Mouse (Mus musculus): ENCODE data around the gene Olfr827. TPM values are rescaled to one million over a fixed set of nuclear protein-coding genes. Genes with fewer than 3 reads are reported as not detected.

The Olfr827 gene
- total and polyA plus RNA-seq, 2 experiments from 2014 or later = not detected

GRCm38 (mm10) chr10:130229584-130229983 lies 15.4 kb upstream of the Olfr827 start:
- TF ChIP-seq CTCF (IDR thresholded peaks at IDR 0.05; ENCODE audit: low read depth) = 0 out of 2 replicates have a peak, but pooled peaks have one; percentile 1
- no peaks in the 10 kb centered on the region for H3K4me1 ChIP-seq (ENCODE audit: insufficient read depth)
- no peak overlapping the region for H3K4me3 ChIP-seq (ENCODE audit: low read depth, low read length)
- H3K36me3 ChIP-seq (ENCODE audit: insufficient read depth) = no peaks in the 10 kb centered on the region
- ATAC-seq (no peak), DNase-seq (no peak)
- H3K27me3 ChIP-seq (ENCODE audit: insufficient read depth, low read length) = no peaks in the 10 kb centered on the region
- WGBS = 93% methylated on average over 5 of the region's 5 CpGs
- H3K4me2 ChIP-seq (ENCODE audit: low read depth) = no peak overlapping the region
- H3K9ac ChIP-seq = no peak overlapping the region
- no peak overlapping the region for H3K27ac ChIP-seq (ENCODE audit: low read depth, low read length)
- H3K9me3 ChIP-seq (ENCODE audit: low read length) = no peaks in the 10 kb centered on the region

- 3% methylated on average over 1 of the region's 1 CpGs for WGBS
- peak; percentile 92 for TF ChIP-seq CTCF (IDR thresholded peaks at IDR 0.05; ENCODE audit: low read depth)
Measured at GRCm38 (mm10) chr10:130228246-130228645, 14.0 kb upstream of the Olfr827 start.

GRCm38 (mm10) chr10:130225034-130225433 lies 10.8 kb upstream of the Olfr827 start:
- DNase-seq = no peak
- WGBS = 74% methylated on average over 3 of the region's 3 CpGs
- no peak overlapping the region for H3K4me3 ChIP-seq (ENCODE audit: low read depth, low read length)
- no peaks in the 10 kb centered on the region for H3K9me3 ChIP-seq (ENCODE audit: low read length)
- no peaks in the 10 kb centered on the region for H3K36me3 ChIP-seq (ENCODE audit: insufficient read depth)
- ATAC-seq = no peak
- H3K27ac ChIP-seq (ENCODE audit: low read depth, low read length) = no peak overlapping the region
- no peak overlapping the region for H3K4me2 ChIP-seq (ENCODE audit: low read depth)
- H3K27me3 ChIP-seq (ENCODE audit: insufficient read depth, low read length) = no peaks in the 10 kb centered on the region
- no peaks in the 10 kb centered on the region for H3K4me1 ChIP-seq (ENCODE audit: insufficient read depth)
- H3K9ac ChIP-seq = no peak overlapping the region
- TF ChIP-seq CTCF (IDR thresholded peaks at IDR 0.05; ENCODE audit: low read depth) = no peak

More at GRCm38 (mm10) chr10:130228246-130228645, 14.0 kb upstream of the Olfr827 start:
- peak; percentile 86 for DNase-seq
- peak; percentile 97 for ATAC-seq
- Histone ChIP-seq H3K9me3 (ENCODE audit: low read length) (no peaks in the 10 kb centered on the region), H3K4me1 (ENCODE audit: insufficient read depth) (no peaks in the 10 kb centered on the region), H3K27me3 (ENCODE audit: insufficient read depth, low read length) (no peaks in the 10 kb centered on the region), H3K27ac (ENCODE audit: low read depth, low read length) (no peak overlapping the region), H3K9ac (no peak overlapping the region), H3K4me3 (ENCODE audit: low read depth, low read length) (no peak overlapping the region), H3K36me3 (ENCODE audit: insufficient read depth) (no peaks in the 10 kb centered on the region), H3K4me2 (ENCODE audit: low read depth) (no peak overlapping the region)

- Histone ChIP-seq H3K4me2 (ENCODE audit: low read depth) (no peak within 1 kb of the TSS), H3K9ac (no peak within 1 kb of the TSS), H3K27ac (ENCODE audit: low read depth, low read length) (no peak within 1 kb of the TSS), H3K9me3 (ENCODE audit: low read length) (no peaks in the 10 kb centered on the region), H3K4me1 (ENCODE audit: insufficient read depth) (no peaks in the 10 kb centered on the region), H3K27me3 (ENCODE audit: insufficient read depth, low read length) (no peaks in the 10 kb centered on the region), H3K36me3 (ENCODE audit: insufficient read depth) (no peaks in the 10 kb centered on the region), H3K4me3 (ENCODE audit: low read depth, low read length) (no peak within 1 kb of the TSS)
- TF ChIP-seq CTCF (IDR thresholded peaks at IDR 0.05; ENCODE audit: low read depth) = no peak
- ATAC-seq = no peak
- DNase-seq = no peak
- WGBS = 82% methylated on average over 1 of the region's 1 CpGs
Measured at GRCm38 (mm10) chr10:130184086-130184485, 30.1 kb downstream of the Olfr827 start, which contains the start of gene Olfr826. Gene Olfr826 (minus strand): TSS chr10:130184186.

- ATAC-seq = no peak
- Histone ChIP-seq H3K9me3 (ENCODE audit: low read length) (no peaks in the 10 kb centered on the region), H3K27ac (ENCODE audit: low read depth, low read length) (no peak within 1 kb of the TSS), H3K36me3 (ENCODE audit: insufficient read depth) (no peaks in the 10 kb centered on the region), H3K4me2 (ENCODE audit: low read depth) (no peak within 1 kb of the TSS), H3K4me3 (ENCODE audit: low read depth, low read length) (no peak within 1 kb of the TSS), H3K9ac (no peak within 1 kb of the TSS), H3K4me1 (ENCODE audit: insufficient read depth) (no peaks in the 10 kb centered on the region), H3K27me3 (ENCODE audit: insufficient read depth, low read length) (no peaks in the 10 kb centered on the region)
- TF ChIP-seq CTCF (IDR thresholded peaks at IDR 0.05; ENCODE audit: low read depth) = no peak
- DNase-seq = no peak
Measured at GRCm38 (mm10) chr10:130166666-130167065, 47.5 kb downstream of the Olfr827 start, which contains the start of gene Olfr825. Gene Olfr825 (minus strand): TSS chr10:130166766.

- no peak overlapping the region for H3K4me3 ChIP-seq (ENCODE audit: low read depth, low read length)
- DNase-seq = no peak
- H3K9ac ChIP-seq = no peak overlapping the region
- H3K27ac ChIP-seq (ENCODE audit: low read depth, low read length) = no peak overlapping the region
- H3K9me3 ChIP-seq (ENCODE audit: low read length) = no peaks in the 10 kb centered on the region
- no peaks in the 10 kb centered on the region for H3K27me3 ChIP-seq (ENCODE audit: insufficient read depth, low read length)
- no peaks in the 10 kb centered on the region for H3K36me3 ChIP-seq (ENCODE audit: insufficient read depth)
- H3K4me1 ChIP-seq (ENCODE audit: insufficient read depth) = no peaks in the 10 kb centered on the region
- H3K4me2 ChIP-seq (ENCODE audit: low read depth) = no peak overlapping the region
- ATAC-seq = no peak
- TF ChIP-seq CTCF (IDR thresholded peaks at IDR 0.05; ENCODE audit: low read depth) = no peak
Measured at GRCm38 (mm10) chr10:130165196-130165595, 49.0 kb downstream of the Olfr827 start.

Other genes with a start within 250 kb of the Olfr827 start
- gene Olfr819, start 247.1 kb downstream of the Olfr827 start, total RNA-seq (2014; rRNA removed) = not detected in 2 replicates
- gene Olfr819, start 247.1 kb downstream of the Olfr827 start, polyA plus RNA-seq (2015; fragmentation: Nextera tagmentation; extraction: Ambion mirVana) = not detected in 2 replicates
- not detected in 2 replicates for gene Olfr247, start 238.3 kb downstream of the Olfr827 start, total RNA-seq (2014; rRNA removed)
- not detected in 2 replicates for gene Olfr247, start 238.3 kb downstream of the Olfr827 start, polyA plus RNA-seq (2015; fragmentation: Nextera tagmentation; extraction: Ambion mirVana)
- gene Gm10310, start 229.3 kb downstream of the Olfr827 start, total RNA-seq (2014; rRNA removed) = not detected in 2 replicates
- not detected in 2 replicates for gene Gm10310, start 229.3 kb downstream of the Olfr827 start, polyA plus RNA-seq (2015; fragmentation: Nextera tagmentation; extraction: Ambion mirVana)
- not detected in 2 replicates for gene Olfr820, start 201.8 kb downstream of the Olfr827 start, total RNA-seq (2014; rRNA removed)
- gene Olfr820, start 201.8 kb downstream of the Olfr827 start, polyA plus RNA-seq (2015; fragmentation: Nextera tagmentation; extraction: Ambion mirVana) = not detected in 2 replicates
- gene Olfr821, start 184.1 kb downstream of the Olfr827 start, total RNA-seq (2014; rRNA removed) = not detected in 2 replicates
- not detected in 2 replicates for gene Olfr821, start 184.1 kb downstream of the Olfr827 start, polyA plus RNA-seq (2015; fragmentation: Nextera tagmentation; extraction: Ambion mirVana)
- gene Olfr822, start 143.2 kb downstream of the Olfr827 start, total RNA-seq (2014; rRNA removed) = not detected in 2 replicates
- not detected in 2 replicates for gene Olfr822, start 143.2 kb downstream of the Olfr827 start, polyA plus RNA-seq (2015; fragmentation: Nextera tagmentation; extraction: Ambion mirVana)
- not detected in 2 replicates for gene Olfr823, start 99.0 kb downstream of the Olfr827 start, total RNA-seq (2014; rRNA removed)
- not detected in 2 replicates for gene Olfr823, start 99.0 kb downstream of the Olfr827 start, polyA plus RNA-seq (2015; fragmentation: Nextera tagmentation; extraction: Ambion mirVana)
- not detected in 2 replicates for gene Olfr824, start 84.4 kb downstream of the Olfr827 start, total RNA-seq (2014; rRNA removed)
- gene Olfr824, start 84.4 kb downstream of the Olfr827 start, polyA plus RNA-seq (2015; fragmentation: Nextera tagmentation; extraction: Ambion mirVana) = not detected in 2 replicates
- gene Olfr825, start 47.6 kb downstream of the Olfr827 start, total RNA-seq (2014; rRNA removed) = not detected in 2 replicates
- gene Olfr825, start 47.6 kb downstream of the Olfr827 start, polyA plus RNA-seq (2015; fragmentation: Nextera tagmentation; extraction: Ambion mirVana) = not detected in 2 replicates
- not detected in 2 replicates for gene Olfr826, start 30.2 kb downstream of the Olfr827 start, total RNA-seq (2014; rRNA removed)
- not detected in 2 replicates for gene Olfr826, start 30.2 kb downstream of the Olfr827 start, polyA plus RNA-seq (2015; fragmentation: Nextera tagmentation; extraction: Ambion mirVana)
- gene Neurod4, start 65.8 kb upstream of the Olfr827 start, total RNA-seq (2014; rRNA removed) = 0.69 and 1.9 TPM in 2 replicates
- 0.78 and 1.2 TPM in 2 replicates for gene Neurod4, start 65.8 kb upstream of the Olfr827 start, polyA plus RNA-seq (2015; fragmentation: Nextera tagmentation; extraction: Ambion mirVana)
- gene Tespa1, start 108.5 kb upstream of the Olfr827 start, total RNA-seq (2014; rRNA removed) = not detected in 2 replicates
- gene Tespa1, start 108.5 kb upstream of the Olfr827 start, polyA plus RNA-seq (2015; fragmentation: Nextera tagmentation; extraction: Ambion mirVana) = not detected in 2 replicates
- under 0.01 and 0.05 TPM in 2 replicates for gene Vmn2r84, start 179.9 kb upstream of the Olfr827 start, total RNA-seq (2014; rRNA removed)
- 0.04 TPM in 1 of 2 replicates, not detected in the other for gene Vmn2r84, start 179.9 kb upstream of the Olfr827 start, polyA plus RNA-seq (2015; fragmentation: Nextera tagmentation; extraction: Ambion mirVana)
- gene Vmn2r85, start 215.3 kb upstream of the Olfr827 start, total RNA-seq (2014; rRNA removed) = 0.08 and 0.48 TPM in 2 replicates
- 0.03 and 0.04 TPM in 2 replicates for gene Vmn2r85, start 215.3 kb upstream of the Olfr827 start, polyA plus RNA-seq (2015; fragmentation: Nextera tagmentation; extraction: Ambion mirVana)
- gene Vmn2r86, start 241.6 kb upstream of the Olfr827 start, total RNA-seq (2014; rRNA removed) = under 0.01 and 0.05 TPM in 2 replicates
- 0.02 TPM in 1 of 2 replicates, not detected in the other for gene Vmn2r86, start 241.6 kb upstream of the Olfr827 start, polyA plus RNA-seq (2015; fragmentation: Nextera tagmentation; extraction: Ambion mirVana)

All from forebrain, postnatal 0 days (tissue).